Mouse (Mus musculus) heart, embryonic 10.5 days (tissue): Measurements from ENCODE around the gene Exosc8. TPM values are rescaled to one million over a fixed set of nuclear protein-coding genes. Genes with fewer than 3 reads are reported as not detected.
"Not testable (repeated sequence)": the region's sequence is repeated elsewhere in the genome, so short reads cannot be mapped to it uniquely, and the experiment has no call there.

Source experiments
- DNase-seq: peaks from one replicate; pipeline ENCODE4 v3.0.0-alpha.2; 2017; ENCODE audit warnings: low spot score
- H3K27ac ChIP-seq: fragments of 300-500 bp; sonication (generic); 2 replicates; pipeline ENCODE4 v1.5.1; 2016; ENCODE audit warnings: mild to moderate bottlenecking
- H3K27me3 ChIP-seq: fragments of 300-500 bp; sonication (generic); 2 replicates; pipeline ENCODE4 v1.6.1; 2016; ENCODE audit warnings: mild to moderate bottlenecking; ENCODE audit not compliant: poor library complexity, insufficient read depth, severe bottlenecking
- H3K36me3 ChIP-seq: fragments of 300-500 bp; sonication (generic); 2 replicates; pipeline ENCODE4 v1.6.1; 2016; ENCODE audit warnings: mild to moderate bottlenecking, moderate library complexity
- H3K4me1 ChIP-seq: fragments of 300-500 bp; sonication (generic); 2 replicates; pipeline ENCODE4 v1.6.1; 2016; ENCODE audit warnings: mild to moderate bottlenecking
- H3K4me3 ChIP-seq: fragments of 300-500 bp; sonication (generic); 2 replicates; pipeline ENCODE4 v1.5.1; 2016; ENCODE audit warnings: mild to moderate bottlenecking, moderate library complexity
- H3K9me3 ChIP-seq: fragments of 300-500 bp; sonication (generic); 2 replicates; pipeline ENCODE4 v1.6.1; 2016; ENCODE audit warnings: mild to moderate bottlenecking, moderate library complexity
- WGBS: fragments of 180-500 bp; shearing (Covaris S2); methylation state at CpG from one replicate; pipeline ENCODE4 v1.1.7; 2016; 5-methylcytosine and 5-hydroxymethylcytosine counted together
- polyA plus RNA-seq: library from polyadenylated mRNA; unstranded; fragments of >200 nt; fragmentation: Nextera tagmentation; extraction: Ambion mirVana; gene quantifications from 2 replicates; pipeline ENCODE4 v1.2.1, GENCODE M21; 2016

Exosc8 gene
- polyA plus RNA-seq: 120 and 156 TPM in 2 replicates

GRCm38 (mm10) chr3:54735247-54736046 is at the start of gene Exosc8, which contains the start of gene Alg5:
Gene Exosc8, minus strand, starts transcription at chr3:54735393.
Gene Alg5, plus strand, starts transcription at chr3:54735539.
- WGBS: under 1% methylated on average over 65 of the region's 65 CpGs

GRCm38 (mm10) chr3:54775989-54776631 is 40.9 kb upstream of the Exosc8 start:
- WGBS: 58% methylated on average over 7 of the region's 7 CpGs

More at GRCm38 (mm10) chr3:54735247-54736046, at the start of gene Exosc8, which contains the start of gene Alg5:
- Histone ChIP-seq H3K36me3 (peaks cover 50% of the 10 kb centered on the region), H3K27ac (peak within 1 kb of the TSS; percentile 98), H3K4me1 (no peaks in the 10 kb centered on the region), H3K9me3 (no peaks in the 10 kb centered on the region), H3K4me3 (peak within 1 kb of the TSS; percentile 95), H3K27me3 (no peaks in the 10 kb centered on the region)
- DNase-seq: peak; percentile 91

GRCm38 (mm10) chr3:54773613-54774012 is 38.4 kb upstream of the Exosc8 start:
- WGBS: 81% methylated on average over 6 of the region's 6 CpGs
- no peak for DNase-seq
- H3K36me3 ChIP-seq: no peaks in the 10 kb centered on the region; the same call in 1 of the 2 replicates
- peaks cover 5% of the 10 kb centered on the region; the same call in 1 of the 2 replicates for H3K9me3 ChIP-seq
- no peaks in the 10 kb centered on the region for H3K27me3 ChIP-seq
- H3K4me3 ChIP-seq: no peak overlapping the region
- H3K4me1 ChIP-seq: peaks cover 13% of the 10 kb centered on the region
- H3K27ac ChIP-seq: no peak overlapping the region

More at GRCm38 (mm10) chr3:54775989-54776631, 40.9 kb upstream of the Exosc8 start:
- H3K27ac ChIP-seq: no peak overlapping the region
- H3K4me3 ChIP-seq: no peak overlapping the region
- H3K4me1 ChIP-seq: peaks cover 13% of the 10 kb centered on the region
- peaks cover 6% of the 10 kb centered on the region; the same call in 1 of the 2 replicates for H3K36me3 ChIP-seq
- peaks cover 5% of the 10 kb centered on the region; the same call in 1 of the 2 replicates for H3K9me3 ChIP-seq
- no peak for DNase-seq
- H3K27me3 ChIP-seq: no peaks in the 10 kb centered on the region

GRCm38 (mm10) chr3:54769349-54770275 is 34.4 kb upstream of the Exosc8 start:
- Histone ChIP-seq H3K9me3 (peaks cover 5% of the 10 kb centered on the region; the same call in 1 of the 2 replicates), H3K27me3 (no peaks in the 10 kb centered on the region), H3K27ac (no peak overlapping the region), H3K4me3 (no peak overlapping the region), H3K4me1 (no peaks in the 10 kb centered on the region), H3K36me3 (no peaks in the 10 kb centered on the region; the same call in 1 of the 2 replicates)
- WGBS: 77% methylated on average over 17 of the region's 17 CpGs
- no peak for DNase-seq

GRCm38 (mm10) chr3:54768592-54768991 is 33.4 kb upstream of the Exosc8 start:
- WGBS: 88% methylated on average over 8 of the region's 8 CpGs
- H3K27ac ChIP-seq: no peak overlapping the region
- no peaks in the 10 kb centered on the region; the same call in 1 of the 2 replicates for H3K36me3 ChIP-seq
- H3K27me3 ChIP-seq: no peaks in the 10 kb centered on the region
- DNase-seq: no peak
- peaks cover 6% of the 10 kb centered on the region; the same call in 1 of the 2 replicates for H3K4me1 ChIP-seq
- no peak overlapping the region for H3K4me3 ChIP-seq
- H3K9me3 ChIP-seq: peaks cover 4% of the 10 kb centered on the region; the same call in 1 of the 2 replicates

- 76% methylated on average over 5 of the region's 5 CpGs for WGBS
- no peaks in the 10 kb centered on the region for H3K9me3 ChIP-seq
These were observed 31.6 kb upstream of the Exosc8 start for GRCm38 (mm10) chr3:54766811-54767210.

GRCm38 (mm10) chr3:54766034-54766433 is 30.8 kb upstream of the Exosc8 start:
- WGBS: 81% methylated on average over 14 of the region's 14 CpGs
- H3K27me3 ChIP-seq: no peaks in the 10 kb centered on the region
- no peak for DNase-seq
- H3K9me3 ChIP-seq: no peaks in the 10 kb centered on the region
- H3K27ac ChIP-seq: no peak overlapping the region
- H3K4me1 ChIP-seq: peaks cover 8% of the 10 kb centered on the region
- H3K36me3 ChIP-seq: no peaks in the 10 kb centered on the region
- H3K4me3 ChIP-seq: no peak overlapping the region

More at GRCm38 (mm10) chr3:54766811-54767210, 31.6 kb upstream of the Exosc8 start:
- Histone ChIP-seq H3K36me3 (no peaks in the 10 kb centered on the region), H3K27me3 (no peaks in the 10 kb centered on the region), H3K4me3 (no peak overlapping the region), H3K4me1 (peaks cover 6% of the 10 kb centered on the region; the same call in 1 of the 2 replicates), H3K27ac (no peak overlapping the region)
- DNase-seq: no peak

GRCm38 (mm10) chr3:54765521-54765920 is 30.3 kb upstream of the Exosc8 start:
- H3K27me3 ChIP-seq, H3K36me3 ChIP-seq, H3K4me3 ChIP-seq, DNase-seq, H3K27ac ChIP-seq, H3K9me3 ChIP-seq: not testable (repeated sequence)
- WGBS: 84% methylated on average over 6 of the region's 6 CpGs
- H3K4me1 ChIP-seq: peaks cover 12% of the 10 kb centered on the region

- Histone ChIP-seq H3K27ac (no peak overlapping the region), H3K9me3 (no peaks in the 10 kb centered on the region), H3K4me1 (peaks cover 15% of the 10 kb centered on the region), H3K27me3 (no peaks in the 10 kb centered on the region), H3K36me3 (no peaks in the 10 kb centered on the region), H3K4me3 (peak overlapping the region; percentile 32; the same call in 1 of the 2 replicates)
- no peak for DNase-seq
- 67% methylated on average over 18 of the region's 18 CpGs for WGBS
These were observed 29.2 kb upstream of the Exosc8 start for GRCm38 (mm10) chr3:54764418-54764817.

- Histone ChIP-seq H3K27me3 (no peaks in the 10 kb centered on the region), H3K4me3 (no peak overlapping the region), H3K4me1 (peaks cover 15% of the 10 kb centered on the region), H3K36me3 (no peaks in the 10 kb centered on the region), H3K27ac (no peak overlapping the region), H3K9me3 (no peaks in the 10 kb centered on the region)
- 82% methylated on average over 1 of the region's 1 CpGs for WGBS
- no peak for DNase-seq
These were observed 26.1 kb upstream of the Exosc8 start for GRCm38 (mm10) chr3:54761258-54761657.

GRCm38 (mm10) chr3:54760321-54761115 is 25.3 kb upstream of the Exosc8 start:
- no peak for DNase-seq
- no peaks in the 10 kb centered on the region for H3K9me3 ChIP-seq
- WGBS: 72% methylated on average over 15 of the region's 15 CpGs

More at GRCm38 (mm10) chr3:54760321-54761115, 25.3 kb upstream of the Exosc8 start:
- Histone ChIP-seq H3K27ac (no peak overlapping the region), H3K4me1 (peaks cover 18% of the 10 kb centered on the region), H3K4me3 (no peak overlapping the region), H3K36me3 (no peaks in the 10 kb centered on the region), H3K27me3 (0 out of 2 replicates have a peak, but pooled peaks cover 2% of the 10 kb centered on the region)
